Mouse (Mus musculus) kidney, embryonic 14.5 days (tissue): Measurements from ENCODE around the gene Zfp94. TPM values are rescaled to one million over a fixed set of nuclear protein-coding genes. Genes with fewer than 3 reads are reported as not detected.
A peak's percentile ranks its signal among the peaks of the same experiment; 100 is the strongest.

Experiments used
- ATAC-seq: fragments of 200-750 bp; cut with Nextera tagmentation; 2 replicates; pipeline ENCODE4 v1.8.0; 2017; ENCODE audit warnings: moderate number of reproducible peaks, mild to moderate bottlenecking, moderate TSS enrichment, moderate library complexity; ENCODE audit not compliant: low FRiP score, low TSS enrichment
- H3K27ac ChIP-seq: fragments of 300-500 bp; sonication (generic); 2 replicates; pipeline ENCODE4 v1.5.1; 2014; ENCODE audit warnings: low read depth, mild to moderate bottlenecking, low read length, moderate library complexity, mixed read lengths
- H3K27me3 ChIP-seq: fragments of 300-500 bp; sonication (generic); 2 replicates; pipeline ENCODE4 v1.6.1; 2014; ENCODE audit warnings: mild to moderate bottlenecking, low read length; ENCODE audit not compliant: control insufficient read depth, insufficient read depth
- H3K36me3 ChIP-seq: fragments of 300-500 bp; sonication (generic); 2 replicates; pipeline ENCODE4 v1.6.1; 2014; ENCODE audit warnings: low read length, mixed read lengths; ENCODE audit not compliant: control insufficient read depth, insufficient read depth
- H3K4me1 ChIP-seq: fragments of 300-500 bp; sonication (generic); 2 replicates; pipeline ENCODE4 v1.6.1; 2014; ENCODE audit warnings: low read length, mixed read lengths; ENCODE audit not compliant: control insufficient read depth, insufficient read depth
- H3K4me2 ChIP-seq: fragments of 300-500 bp; sonication (generic); replicated peaks from 2 replicates; pipeline ENCODE4 v1.6.1; 2014; ENCODE audit warnings: low read depth, mild to moderate bottlenecking, low read length
- H3K4me3 ChIP-seq: fragments of 300-500 bp; sonication (generic); 2 replicates; pipeline ENCODE4 v1.5.1; 2014; ENCODE audit warnings: mild to moderate bottlenecking, low read length
- H3K9ac ChIP-seq: fragments of 300-500 bp; sonication (generic); 2 replicates; pipeline ENCODE4 v1.6.1; 2014; ENCODE audit warnings: low read depth, mild to moderate bottlenecking, low read length, moderate library complexity
- H3K9me3 ChIP-seq: fragments of 300-500 bp; sonication (generic); 2 replicates; pipeline ENCODE4 v1.6.1; 2016; ENCODE audit warnings: low read length; ENCODE audit not compliant: control insufficient read depth
- whole genome bisulfite sequencing: fragments of 180-500 bp; shearing (Covaris S2); extraction: QIAGEN DNeasy Blood & Tissue Kit; methylation state at CpG from one replicate; pipeline ENCODE4 v1.1.7; 2014; 5-methylcytosine and 5-hydroxymethylcytosine counted together
- polyA plus RNA-seq: library from polyadenylated mRNA; unstranded; fragments of >200 nt; fragmentation: Nextera tagmentation; extraction: Ambion mirVana; gene quantifications from 2 replicates; pipeline ENCODE4 v1.2.1, GENCODE M21; 2014

Zfp94 gene
- polyA plus RNA-seq, 1 experiment from 2014 or later, result 10.3 TPM

GRCm38 (mm10) chr7:24298635-24298972, 17.9 kb downstream of the Zfp94 start:
- Histone ChIP-seq H3K27ac (peak overlapping the region; percentile 96), H3K36me3 (peaks cover 58% of the 10 kb centered on the region), H3K9ac (peak overlapping the region; percentile 74), H3K9me3 (no peaks in the 10 kb centered on the region), H3K27me3 (no peaks in the 10 kb centered on the region), H3K4me3 (peak overlapping the region; percentile 59), H3K4me1 (0 out of 2 replicates have a peak, but pooled peaks cover 3% of the 10 kb centered on the region), H3K4me2 (peak overlapping the region; percentile 87)
- 0 out of 2 replicates have a peak, but pooled peaks have one; percentile 4 for ATAC-seq
- WGBS, result 0% methylated on average over 12 of the region's 12 CpGs

GRCm38 (mm10) chr7:24297361-24298095, 18.9 kb downstream of the Zfp94 start:
- 92% methylated on average over 15 of the region's 15 CpGs for WGBS
- H3K9ac ChIP-seq, result no peak overlapping the region
- H3K27me3 ChIP-seq, result no peaks in the 10 kb centered on the region
- H3K4me2 ChIP-seq, result 0 out of 2 replicates have a peak overlapping the region, but pooled peaks have one; percentile 87
- H3K36me3 ChIP-seq, result peaks cover 58% of the 10 kb centered on the region
- ATAC-seq, result no peak
- no peaks in the 10 kb centered on the region for H3K9me3 ChIP-seq
- H3K4me1 ChIP-seq, result 0 out of 2 replicates have a peak, but pooled peaks cover 3% of the 10 kb centered on the region
- H3K4me3 ChIP-seq, result peak overlapping the region; percentile 59
- H3K27ac ChIP-seq, result no peak overlapping the region

GRCm38 (mm10) chr7:24296386-24296785, 20.1 kb downstream of the Zfp94 start:
- Histone ChIP-seq H3K9ac (no peak overlapping the region), H3K27ac (no peak overlapping the region), H3K27me3 (no peaks in the 10 kb centered on the region), H3K9me3 (no peaks in the 10 kb centered on the region), H3K4me2 (no peak overlapping the region), H3K4me3 (no peak overlapping the region), H3K4me1 (0 out of 2 replicates have a peak, but pooled peaks cover 3% of the 10 kb centered on the region), H3K36me3 (peaks cover 61% of the 10 kb centered on the region)
- ATAC-seq, result no peak
- 95% methylated on average over 7 of the region's 7 CpGs for WGBS

GRCm38 (mm10) chr7:24295376-24295775, 21.1 kb downstream of the Zfp94 start:
- WGBS, result 97% methylated on average over 7 of the region's 7 CpGs
- H3K36me3 ChIP-seq, result peaks cover 72% of the 10 kb centered on the region
- H3K4me3 ChIP-seq, result no peak overlapping the region
- 0 out of 2 replicates have a peak, but pooled peaks cover 3% of the 10 kb centered on the region for H3K4me1 ChIP-seq
- no peak overlapping the region for H3K4me2 ChIP-seq
- no peak overlapping the region for H3K27ac ChIP-seq
- ATAC-seq, result no peak
- no peaks in the 10 kb centered on the region for H3K27me3 ChIP-seq
- no peaks in the 10 kb centered on the region for H3K9me3 ChIP-seq
- no peak overlapping the region for H3K9ac ChIP-seq

- H3K4me1 ChIP-seq, result 0 out of 2 replicates have a peak, but pooled peaks cover 3% of the 10 kb centered on the region
- no peak overlapping the region for H3K4me2 ChIP-seq
- no peak overlapping the region for H3K4me3 ChIP-seq
- 96% methylated on average over 4 of the region's 4 CpGs for WGBS
- ATAC-seq, result no peak
- peaks cover 78% of the 10 kb centered on the region for H3K36me3 ChIP-seq
- H3K27ac ChIP-seq, result no peak overlapping the region
- no peaks in the 10 kb centered on the region for H3K9me3 ChIP-seq
- no peak overlapping the region for H3K9ac ChIP-seq
- no peaks in the 10 kb centered on the region for H3K27me3 ChIP-seq
Observed at GRCm38 (mm10) chr7:24294763-24295162, 21.7 kb downstream of the Zfp94 start.

- 85% methylated on average over 12 of the region's 12 CpGs for WGBS
- no peak for ATAC-seq
Observed at GRCm38 (mm10) chr7:24293061-24293851, 23.2 kb downstream of the Zfp94 start.

GRCm38 (mm10) chr7:24291387-24292090, 24.9 kb downstream of the Zfp94 start:
- Histone ChIP-seq H3K4me1 (no peaks in the 10 kb centered on the region), H3K4me3 (no peak overlapping the region), H3K27ac (no peak overlapping the region), H3K9ac (no peak overlapping the region), H3K36me3 (peaks cover 69% of the 10 kb centered on the region), H3K27me3 (no peaks in the 10 kb centered on the region), H3K9me3 (no peaks in the 10 kb centered on the region), H3K4me2 (no peak overlapping the region)
- 88% methylated on average over 27 of the region's 27 CpGs for WGBS
- no peak for ATAC-seq

More at GRCm38 (mm10) chr7:24293061-24293851, 23.2 kb downstream of the Zfp94 start:
- no peak overlapping the region for H3K4me3 ChIP-seq
- H3K4me1 ChIP-seq, result 0 out of 2 replicates have a peak, but pooled peaks cover 3% of the 10 kb centered on the region
- no peak overlapping the region for H3K9ac ChIP-seq
- H3K36me3 ChIP-seq, result peaks cover 79% of the 10 kb centered on the region
- no peaks in the 10 kb centered on the region for H3K9me3 ChIP-seq
- no peaks in the 10 kb centered on the region for H3K27me3 ChIP-seq
- no peak overlapping the region for H3K27ac ChIP-seq
- no peak overlapping the region for H3K4me2 ChIP-seq

- Histone ChIP-seq H3K4me2 (no peak overlapping the region), H3K9me3 (no peaks in the 10 kb centered on the region), H3K4me1 (no peaks in the 10 kb centered on the region), H3K27ac (no peak overlapping the region), H3K9ac (no peak overlapping the region), H3K27me3 (no peaks in the 10 kb centered on the region), H3K36me3 (peaks cover 55% of the 10 kb centered on the region), H3K4me3 (no peak overlapping the region)
- 93% methylated on average over 4 of the region's 4 CpGs for WGBS
- ATAC-seq, result no peak
Observed at GRCm38 (mm10) chr7:24290106-24290693, 26.3 kb downstream of the Zfp94 start.
